Mouse (Mus musculus) limb, embryonic 13.5 days (tissue): ENCODE results near the gene Magi1. TPM values are rescaled to one million over a fixed set of nuclear protein-coding genes. Genes with fewer than 3 reads are reported as not detected.
A peak's percentile ranks its signal among the peaks of the same experiment; 100 is the strongest.

ENCODE experiments used
- ATAC-seq: fragments of 200-750 bp; cut with Nextera tagmentation; 2 replicates; pipeline ENCODE4 v1.8.0; 2017; ENCODE audit warnings: low read depth, moderate number of reproducible peaks, moderate TSS enrichment; ENCODE audit not compliant: low FRiP score
- H3K27ac ChIP-seq: fragments of 300-500 bp; sonication (generic); 2 replicates; pipeline ENCODE4 v1.5.1; 2015; ENCODE audit warnings: inconsistent platforms, mild to moderate bottlenecking, moderate library complexity
- H3K27me3 ChIP-seq: fragments of 300-500 bp; sonication (generic); 2 replicates; pipeline ENCODE4 v1.6.1; 2015; ENCODE audit warnings: mild to moderate bottlenecking, inconsistent platforms
- H3K36me3 ChIP-seq: fragments of 300-500 bp; sonication (generic); 2 replicates; pipeline ENCODE4 v1.6.1; 2015; ENCODE audit warnings: inconsistent platforms, mild to moderate bottlenecking, moderate library complexity
- H3K4me1 ChIP-seq: fragments of 300-500 bp; sonication (generic); 2 replicates; pipeline ENCODE4 v1.6.1; 2015; ENCODE audit warnings: inconsistent platforms
- H3K4me2 ChIP-seq: fragments of 300-500 bp; sonication (generic); replicated peaks from 2 replicates; pipeline ENCODE4 v1.6.1; 2015; ENCODE audit warnings: inconsistent platforms, mild to moderate bottlenecking, moderate library complexity
- H3K4me3 ChIP-seq: fragments of 300-500 bp; sonication (generic); 2 replicates; pipeline ENCODE4 v1.5.1; 2015; ENCODE audit warnings: moderate library complexity, mild to moderate bottlenecking, inconsistent platforms
- H3K9ac ChIP-seq: fragments of 300-500 bp; sonication (generic); 2 replicates; pipeline ENCODE4 v1.6.1; 2015; ENCODE audit warnings: mild to moderate bottlenecking, inconsistent platforms
- H3K9me3 ChIP-seq: fragments of 300-500 bp; sonication (generic); 2 replicates; pipeline ENCODE4 v1.6.1; 2016; ENCODE audit warnings: inconsistent platforms
- WGBS: fragments of 180-500 bp; shearing (Covaris S2); methylation state at CpG from one replicate; pipeline ENCODE4 v1.1.7; 2015; 5-methylcytosine and 5-hydroxymethylcytosine counted together
- polyA plus RNA-seq: library from polyadenylated mRNA; unstranded; fragments of >200 nt; fragmentation: Nextera tagmentation; extraction: Ambion mirVana; gene quantifications from 2 replicates; pipeline ENCODE4 v1.2.1, GENCODE M21; 2015

Gene Magi1
- polyA plus RNA-seq, 1 experiment from 2014 or later = 13.9 TPM

GRCm38 (mm10) chr6:93874936-93875335, 408.8 kb downstream of the Magi1 start:
- ATAC-seq = no peak
- H3K9ac ChIP-seq = no peak overlapping the region
- H3K4me2 ChIP-seq = no peak overlapping the region
- no peak overlapping the region for H3K27ac ChIP-seq
- 0 out of 2 replicates have a peak, but pooled peaks cover 2% of the 10 kb centered on the region for H3K36me3 ChIP-seq
- no peaks in the 10 kb centered on the region for H3K9me3 ChIP-seq
- 92% methylated on average over 2 of the region's 2 CpGs for WGBS
- H3K4me3 ChIP-seq = no peak overlapping the region
- 0 out of 2 replicates have a peak, but pooled peaks cover 1% of the 10 kb centered on the region for H3K4me1 ChIP-seq
- H3K27me3 ChIP-seq = no peaks in the 10 kb centered on the region

- Histone ChIP-seq H3K36me3 (no peaks in the 10 kb centered on the region), H3K27me3 (no peaks in the 10 kb centered on the region), H3K4me3 (no peak overlapping the region), H3K9me3 (no peaks in the 10 kb centered on the region), H3K4me2 (no peak overlapping the region), H3K27ac (no peak overlapping the region), H3K9ac (no peak overlapping the region), H3K4me1 (0 out of 2 replicates have a peak, but pooled peaks cover 2% of the 10 kb centered on the region)
- WGBS = 95% methylated on average over 2 of the region's 2 CpGs
- no peak for ATAC-seq
Measured at GRCm38 (mm10) chr6:93874376-93874775, 409.3 kb downstream of the Magi1 start.

- 61% methylated on average over 1 of the region's 1 CpGs for WGBS
- no peak overlapping the region for H3K4me3 ChIP-seq
- H3K4me1 ChIP-seq = 0 out of 2 replicates have a peak, but pooled peaks cover 2% of the 10 kb centered on the region
- no peaks in the 10 kb centered on the region for H3K9me3 ChIP-seq
- H3K36me3 ChIP-seq = no peaks in the 10 kb centered on the region
- H3K9ac ChIP-seq = no peak overlapping the region
- H3K27me3 ChIP-seq = no peaks in the 10 kb centered on the region
- ATAC-seq = no peak
- H3K27ac ChIP-seq = no peak overlapping the region
- H3K4me2 ChIP-seq = no peak overlapping the region
Measured at GRCm38 (mm10) chr6:93873536-93873935, 410.2 kb downstream of the Magi1 start.

GRCm38 (mm10) chr6:93871516-93871915, 412.2 kb downstream of the Magi1 start:
- H3K4me1 ChIP-seq = 0 out of 2 replicates have a peak, but pooled peaks cover 3% of the 10 kb centered on the region
- H3K36me3 ChIP-seq = no peaks in the 10 kb centered on the region
- H3K4me2 ChIP-seq = no peak overlapping the region
- H3K9me3 ChIP-seq = no peaks in the 10 kb centered on the region
- H3K27ac ChIP-seq = no peak overlapping the region
- 75% methylated on average over 4 of the region's 4 CpGs for WGBS
- no peaks in the 10 kb centered on the region for H3K27me3 ChIP-seq
- no peak for ATAC-seq
- no peak overlapping the region for H3K4me3 ChIP-seq
- H3K9ac ChIP-seq = no peak overlapping the region

- Histone ChIP-seq H3K36me3 (no peaks in the 10 kb centered on the region), H3K4me1 (0 out of 2 replicates have a peak, but pooled peaks cover 6% of the 10 kb centered on the region), H3K4me3 (no peak overlapping the region), H3K4me2 (no peak overlapping the region), H3K27me3 (no peaks in the 10 kb centered on the region), H3K9me3 (no peaks in the 10 kb centered on the region), H3K27ac (no peak overlapping the region), H3K9ac (no peak overlapping the region)
- ATAC-seq = no peak
- WGBS = 53% methylated on average over 5 of the region's 5 CpGs
Measured at GRCm38 (mm10) chr6:93870023-93870422, 413.7 kb downstream of the Magi1 start.

- no peaks in the 10 kb centered on the region for H3K9me3 ChIP-seq
- H3K4me2 ChIP-seq = no peak overlapping the region
- WGBS = 94% methylated on average over 5 of the region's 5 CpGs
- H3K4me1 ChIP-seq = peaks cover 8% of the 10 kb centered on the region; the same call in 1 of the 2 replicates
- no peak overlapping the region for H3K4me3 ChIP-seq
- no peak for ATAC-seq
- H3K36me3 ChIP-seq = no peaks in the 10 kb centered on the region
- no peaks in the 10 kb centered on the region for H3K27me3 ChIP-seq
- no peak overlapping the region for H3K9ac ChIP-seq
- no peak overlapping the region for H3K27ac ChIP-seq
Measured at GRCm38 (mm10) chr6:93862263-93862662, 421.5 kb downstream of the Magi1 start.

GRCm38 (mm10) chr6:93856783-93857182, 426.9 kb downstream of the Magi1 start:
- Histone ChIP-seq H3K27me3 (no peaks in the 10 kb centered on the region), H3K27ac (no peak overlapping the region), H3K4me3 (no peak overlapping the region), H3K4me2 (no peak overlapping the region), H3K9ac (no peak overlapping the region), H3K4me1 (peaks cover 24% of the 10 kb centered on the region), H3K36me3 (no peaks in the 10 kb centered on the region), H3K9me3 (no peaks in the 10 kb centered on the region)
- 15% methylated on average over 1 of the region's 1 CpGs for WGBS
- no peak for ATAC-seq

- 36% methylated on average over 8 of the region's 8 CpGs for WGBS
- no peaks in the 10 kb centered on the region for H3K27me3 ChIP-seq
- H3K9ac ChIP-seq = no peak overlapping the region
- H3K9me3 ChIP-seq = no peaks in the 10 kb centered on the region
- H3K4me2 ChIP-seq = no peak overlapping the region
- no peaks in the 10 kb centered on the region for H3K36me3 ChIP-seq
- no peak for ATAC-seq
- H3K4me3 ChIP-seq = no peak overlapping the region
- peak overlapping the region; percentile 56 for H3K27ac ChIP-seq
- peaks cover 26% of the 10 kb centered on the region for H3K4me1 ChIP-seq
Measured at GRCm38 (mm10) chr6:93855806-93856641, 427.7 kb downstream of the Magi1 start.

GRCm38 (mm10) chr6:93848942-93849790, 434.6 kb downstream of the Magi1 start:
- 53% methylated on average over 7 of the region's 7 CpGs for WGBS
- ATAC-seq = no peak

GRCm38 (mm10) chr6:93845498-93845897, 438.2 kb downstream of the Magi1 start:
- ATAC-seq = no peak
- Histone ChIP-seq H3K36me3 (no peaks in the 10 kb centered on the region), H3K27ac (no peak overlapping the region), H3K4me1 (peaks cover 17% of the 10 kb centered on the region), H3K9ac (no peak overlapping the region), H3K4me2 (no peak overlapping the region), H3K27me3 (no peaks in the 10 kb centered on the region), H3K4me3 (no peak overlapping the region), H3K9me3 (no peaks in the 10 kb centered on the region)
- WGBS = 76% methylated on average over 3 of the region's 3 CpGs

More at GRCm38 (mm10) chr6:93848942-93849790, 434.6 kb downstream of the Magi1 start:
- Histone ChIP-seq H3K4me3 (no peak overlapping the region), H3K36me3 (no peaks in the 10 kb centered on the region), H3K9ac (no peak overlapping the region), H3K9me3 (no peaks in the 10 kb centered on the region), H3K27ac (no peak overlapping the region), H3K27me3 (no peaks in the 10 kb centered on the region), H3K4me1 (peaks cover 24% of the 10 kb centered on the region), H3K4me2 (no peak overlapping the region)

- no peak overlapping the region for H3K4me3 ChIP-seq
- H3K27ac ChIP-seq = no peak overlapping the region
- H3K4me2 ChIP-seq = no peak overlapping the region
- H3K9ac ChIP-seq = no peak overlapping the region
- H3K36me3 ChIP-seq = no peaks in the 10 kb centered on the region
- no peaks in the 10 kb centered on the region for H3K27me3 ChIP-seq
- no peaks in the 10 kb centered on the region for H3K9me3 ChIP-seq
- no peak for ATAC-seq
- 79% methylated on average over 5 of the region's 5 CpGs for WGBS
- H3K4me1 ChIP-seq = peaks cover 16% of the 10 kb centered on the region
Measured at GRCm38 (mm10) chr6:93845080-93845479, 438.6 kb downstream of the Magi1 start.

GRCm38 (mm10) chr6:93844576-93844975, 439.1 kb downstream of the Magi1 start:
- Histone ChIP-seq H3K4me1 (peaks cover 16% of the 10 kb centered on the region), H3K27me3 (no peaks in the 10 kb centered on the region), H3K4me3 (no peak overlapping the region), H3K36me3 (no peaks in the 10 kb centered on the region), H3K9me3 (no peaks in the 10 kb centered on the region), H3K9ac (no peak overlapping the region), H3K4me2 (no peak overlapping the region), H3K27ac (no peak overlapping the region)
- ATAC-seq = no peak
- 62% methylated on average over 5 of the region's 5 CpGs for WGBS
